Mouse (Mus musculus) layer of hippocampus, adult 8-10 months (tissue): ENCODE data around the gene Prkaca. TPM values are rescaled to one million over a fixed set of nuclear protein-coding genes. Genes with fewer than 3 reads are reported as not detected.
A peak's percentile ranks its signal among the peaks of the same experiment; 100 is the strongest.
"Not testable (repeated sequence)": the region's sequence is repeated elsewhere in the genome, so short reads cannot be mapped to it uniquely, and the experiment has no call there.

Experiments
- DNase-seq, 2 experiments: peaks; one replicate each; pipeline ENCODE4 v3.0.0; 2022; ENCODE audit warnings: low spot score in 2 of 2
- total RNA-seq, 4 experiments: library from RNA; stranded (reverse); gene quantifications; 2 replicates each; pipeline ENCODE4 v1.2.4; 2022

The Prkaca gene
- total RNA-seq, 4 experiments from 2014 or later: 246 to 260 (median 252) TPM

DNA sequence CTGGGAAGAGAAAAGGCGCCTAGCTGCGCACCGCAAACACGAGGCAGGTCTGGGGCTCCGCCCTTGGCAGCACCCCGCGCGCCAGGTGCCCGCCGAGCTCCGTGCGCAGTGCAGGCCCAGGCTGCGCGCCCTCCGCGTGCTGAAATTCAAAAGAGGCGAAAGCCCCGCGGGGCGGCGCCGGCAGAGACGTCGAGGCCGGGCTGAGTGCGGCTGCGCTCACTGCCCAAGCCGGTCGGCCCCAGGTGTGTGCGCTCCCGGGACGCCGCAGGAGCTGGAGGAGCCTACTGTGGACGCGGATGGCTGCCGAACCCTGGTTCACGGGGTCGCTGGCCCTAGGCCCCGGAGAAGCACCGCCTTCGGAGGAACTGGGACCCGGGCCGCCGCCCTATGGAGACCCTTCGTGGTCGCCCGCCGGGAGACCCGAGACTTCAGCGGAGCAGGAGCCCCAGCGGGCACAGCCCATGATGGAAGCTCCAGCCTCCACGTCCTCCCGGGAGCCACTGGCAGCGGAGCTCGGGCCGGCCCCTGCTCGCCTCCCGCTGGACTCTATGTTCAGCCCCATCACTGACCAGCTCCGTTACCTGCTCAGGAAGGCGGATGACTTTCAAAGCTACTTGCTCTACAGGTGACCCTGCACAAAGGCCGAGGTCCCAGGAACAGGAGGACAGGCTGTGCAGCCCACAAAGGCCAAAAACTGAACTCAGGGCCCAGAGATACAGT lies 28.6 kb downstream of the Prkaca start, which contains the start of gene 1700067K01Rik:
1700067K01Rik (plus strand) TSS at position 222 of the 720 bp plus-strand sequence.
- no peak for DNase-seq

DNA sequence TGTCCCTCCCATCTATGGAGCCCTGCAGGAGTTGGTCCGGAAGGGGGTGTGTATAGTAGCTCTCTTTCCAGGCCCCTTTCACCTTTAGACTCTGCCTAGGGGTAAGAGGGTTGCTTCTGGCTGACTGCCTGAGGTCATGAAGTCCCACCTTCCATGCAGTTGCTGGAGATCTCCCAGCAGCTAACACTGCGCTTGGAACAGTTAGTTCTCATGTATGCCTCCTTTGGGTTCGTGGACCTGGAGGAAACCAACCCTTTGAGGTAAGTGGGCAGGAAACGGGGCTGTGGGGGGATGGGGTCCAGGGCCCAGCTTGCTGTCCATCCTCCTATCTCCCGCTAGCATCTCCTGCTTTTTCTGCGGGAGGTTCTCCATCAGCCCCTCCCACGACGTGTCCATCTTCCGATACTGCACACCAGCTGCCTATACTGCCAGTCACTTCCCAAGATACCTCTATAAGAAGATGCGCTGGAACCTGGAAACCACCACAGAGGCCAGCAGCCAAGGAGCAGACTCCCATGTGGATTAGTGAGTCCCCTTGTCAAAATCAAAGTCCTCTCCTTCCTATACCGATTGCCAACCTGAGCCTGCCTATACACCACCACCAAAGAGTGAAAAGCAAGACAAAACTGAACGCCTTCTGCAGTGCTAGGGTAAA lies 30.3 kb downstream of the Prkaca start:
- no peak for DNase-seq

DNA sequence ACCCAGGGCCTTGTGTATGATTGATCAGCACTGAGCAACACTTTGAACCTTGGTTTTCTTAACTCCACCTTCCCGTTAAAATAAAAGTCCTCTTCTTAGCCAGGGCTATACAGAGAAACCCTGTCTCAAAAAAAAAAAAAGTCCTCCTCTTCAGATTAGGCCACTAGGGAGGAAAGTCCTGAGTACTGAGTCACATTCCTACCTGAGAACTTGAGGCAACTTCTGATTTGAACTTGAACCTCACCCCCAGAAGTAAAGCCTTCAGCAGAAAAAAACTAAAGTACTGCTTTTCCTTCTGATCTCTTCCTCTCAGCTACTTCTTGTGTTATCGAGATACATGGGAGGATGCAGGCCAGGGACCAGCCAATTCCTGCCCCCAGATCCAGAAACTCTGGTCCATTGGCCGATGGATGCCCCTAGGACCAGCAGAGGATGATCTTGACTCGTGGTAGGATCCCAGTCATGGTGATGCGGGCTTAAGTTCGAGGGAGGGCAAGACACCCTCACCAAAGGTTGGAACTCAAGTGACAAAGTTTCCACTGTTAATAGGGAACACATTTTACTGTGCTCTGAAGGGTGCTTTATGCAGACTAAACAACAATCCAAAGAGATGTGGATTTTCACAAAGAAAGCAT lies 30.9 kb downstream of the Prkaca start:
- no peak for DNase-seq

- peak; percentile 92 for DNase-seq
These were observed 31.9 kb downstream of the Prkaca start for GRCm38 (mm10) chr8:84004533-84005201.

GRCm38 (mm10) chr8:84005502-84005901 lies 32.7 kb downstream of the Prkaca start:
- DNase-seq: not testable (repeated sequence)

GRCm38 (mm10) chr8:84008362-84008761 lies 35.6 kb downstream of the Prkaca start:
- no peak for DNase-seq

GRCm38 (mm10) chr8:84009876-84010275 lies 37.1 kb downstream of the Prkaca start:
- peak; percentile 70 to 87 for DNase-seq

DNA sequence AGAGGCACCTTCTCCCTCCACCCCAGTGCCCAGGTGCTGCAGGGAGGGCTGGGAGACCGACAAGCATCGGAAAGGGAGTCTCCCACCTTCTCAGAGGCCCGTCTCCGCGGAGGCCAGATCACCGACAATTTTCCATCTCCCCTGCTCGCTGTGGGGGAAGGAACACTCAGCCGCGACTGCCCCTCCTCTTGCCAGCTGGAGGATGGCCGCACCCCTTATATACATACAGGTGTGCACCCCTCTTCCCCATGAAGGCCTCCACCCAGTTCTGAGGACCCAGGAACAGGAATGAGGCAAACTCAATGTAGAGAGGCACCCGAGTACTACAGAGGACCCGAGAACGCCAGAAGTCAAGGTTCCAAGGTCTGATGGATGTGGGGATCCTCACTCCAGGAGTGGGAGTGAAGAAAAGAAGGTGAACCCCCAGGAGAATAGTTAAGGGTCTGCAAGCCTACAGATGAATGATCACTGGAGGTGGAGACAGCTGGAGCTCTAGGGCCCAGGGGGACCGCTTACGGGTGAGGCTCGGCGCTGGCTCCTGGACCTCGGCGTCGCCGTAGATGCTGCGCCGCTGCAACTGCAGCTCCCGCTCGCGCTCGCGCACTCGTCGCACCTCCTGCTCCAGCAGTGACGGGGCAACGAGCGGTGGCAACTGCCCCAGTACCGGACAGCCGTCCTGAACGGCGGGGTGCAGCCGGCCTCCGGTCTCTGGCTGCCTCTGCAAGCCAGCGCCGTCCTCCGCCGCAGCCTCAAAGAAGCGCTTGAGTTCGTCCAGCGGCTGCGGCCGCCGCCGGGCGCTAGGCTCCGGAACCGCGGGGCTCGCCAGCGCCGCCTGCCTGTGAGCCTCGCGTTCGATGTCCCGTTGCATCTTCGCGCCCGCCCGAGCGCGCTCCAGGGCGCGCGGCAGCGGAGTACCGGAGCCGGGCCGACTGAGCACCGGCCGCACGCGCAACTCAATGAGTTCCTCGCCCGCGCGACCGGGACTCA lies 38.1 kb downstream of the Prkaca start:
- no peak for DNase-seq

- DNase-seq: no peak
These were observed 39.1 kb downstream of the Prkaca start, which contains the start of gene 2210011C24Rik for GRCm38 (mm10) chr8:84011705-84012498. 2210011C24Rik (minus strand) TSS chr8:84012171.

GRCm38 (mm10) chr8:84012499-84013165 lies 39.8 kb downstream of the Prkaca start:
- no peak for DNase-seq

DNA sequence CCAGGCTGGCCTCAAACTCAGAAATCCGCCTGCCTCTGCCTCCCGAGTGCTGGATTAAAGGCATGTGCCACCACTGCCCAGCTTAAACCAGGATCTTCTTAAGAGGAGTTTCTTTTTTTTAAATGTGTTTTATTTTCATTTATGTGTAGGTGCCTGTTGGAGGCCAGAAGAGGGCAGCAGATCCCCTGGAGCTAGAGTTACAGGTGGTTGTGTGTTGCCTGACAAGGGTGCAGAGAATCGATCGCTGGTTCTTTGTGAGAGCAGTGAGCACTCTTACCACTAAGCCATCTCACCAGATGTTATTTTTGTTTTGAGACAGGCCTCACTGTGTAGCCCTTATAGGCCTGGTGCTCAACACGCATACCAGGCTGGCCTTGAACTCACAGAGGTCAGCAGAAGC lies 43.0 kb downstream of the Prkaca start:
- DNase-seq: no peak

DNA sequence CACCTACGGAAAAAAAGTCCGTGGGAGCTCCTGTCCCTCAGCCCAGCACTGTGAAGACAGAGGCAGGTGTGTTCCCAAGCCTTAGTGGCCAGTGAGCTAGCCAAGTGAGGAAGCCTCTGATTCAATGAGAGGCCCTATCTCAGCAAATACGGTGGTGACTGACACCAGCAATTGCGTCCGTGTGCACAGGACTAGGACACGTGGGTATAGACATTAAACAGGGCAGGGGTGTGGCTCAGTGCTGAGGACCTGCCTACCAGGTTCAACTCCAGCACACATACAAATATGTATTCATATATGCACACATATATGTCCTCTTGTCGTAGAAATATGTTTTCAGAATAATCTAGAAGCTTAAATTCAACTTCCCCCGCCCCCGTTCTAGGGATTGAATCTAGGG lies 46.9 kb downstream of the Prkaca start:
- no peak for DNase-seq

DNA sequence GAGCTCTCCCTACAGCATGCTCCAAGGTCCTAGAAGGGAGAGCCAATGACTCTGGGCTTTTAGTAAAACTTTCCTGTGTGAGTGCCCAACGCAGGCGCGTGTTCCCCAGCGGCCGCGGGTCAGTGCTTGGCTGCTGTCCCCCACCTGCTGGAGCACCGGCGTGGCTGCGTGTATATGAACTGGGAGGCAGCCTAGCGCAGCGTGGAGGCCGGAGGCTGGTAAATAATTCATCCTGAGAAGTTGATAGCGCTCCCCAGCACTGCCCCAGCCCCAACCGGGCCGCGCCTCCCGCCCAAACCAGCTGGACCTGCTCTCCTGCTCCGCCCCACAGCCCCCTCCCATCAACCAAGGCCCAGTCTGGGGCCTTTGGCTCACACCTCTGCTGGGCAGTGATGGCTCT lies 48.3 kb downstream of the Prkaca start, which contains the start of gene Palm3:
Palm3 (plus strand) TSS at position 376 of the 400 bp plus-strand sequence.
- DNase-seq: no peak

GRCm38 (mm10) chr8:84021569-84021968 lies 48.8 kb downstream of the Prkaca start:
- no peak for DNase-seq

DNA sequence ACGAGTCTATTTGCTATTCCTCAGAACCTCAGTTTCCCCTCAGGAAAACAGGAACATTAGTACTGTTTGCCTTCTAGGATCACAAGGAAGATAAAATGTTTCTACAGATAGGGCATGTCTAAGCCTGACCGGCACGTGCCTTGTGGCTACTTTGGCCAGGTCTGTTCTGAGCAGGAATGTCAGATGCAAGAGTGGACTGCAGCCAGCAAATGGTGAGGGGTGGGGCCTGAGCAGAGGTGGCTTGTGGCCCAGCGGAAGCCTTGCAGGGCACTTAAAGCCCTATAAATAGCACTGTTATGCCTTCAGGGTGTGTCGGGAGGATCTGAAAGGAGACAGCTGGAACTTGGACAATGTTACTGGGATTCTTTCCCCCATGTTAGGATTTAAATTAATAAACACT lies 50.3 kb downstream of the Prkaca start:
- no peak for DNase-seq

- DNase-seq: no peak
These were observed 50.8 kb downstream of the Prkaca start for GRCm38 (mm10) chr8:84023631-84024030.

DNA sequence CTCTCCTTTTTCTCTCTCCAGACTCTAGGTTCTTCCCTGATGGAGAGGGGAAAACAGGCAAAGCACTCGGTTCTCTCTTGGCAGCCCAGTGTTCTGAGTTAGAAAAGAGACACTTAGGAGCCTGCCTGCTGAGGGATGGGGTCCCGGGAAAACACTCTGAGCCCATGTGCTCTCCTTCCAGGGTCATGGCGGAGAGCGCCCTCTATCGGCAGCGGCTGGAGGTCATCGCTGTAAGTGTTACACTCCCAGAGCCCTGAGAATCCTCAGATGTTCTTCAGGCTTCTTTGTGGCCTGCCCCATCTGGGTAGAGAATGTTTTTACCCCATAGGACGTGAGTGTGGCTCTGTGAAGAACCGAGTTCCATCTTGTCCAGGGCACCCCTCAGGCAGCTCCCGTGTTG lies 51.4 kb downstream of the Prkaca start:
- DNase-seq: no peak

DNA sequence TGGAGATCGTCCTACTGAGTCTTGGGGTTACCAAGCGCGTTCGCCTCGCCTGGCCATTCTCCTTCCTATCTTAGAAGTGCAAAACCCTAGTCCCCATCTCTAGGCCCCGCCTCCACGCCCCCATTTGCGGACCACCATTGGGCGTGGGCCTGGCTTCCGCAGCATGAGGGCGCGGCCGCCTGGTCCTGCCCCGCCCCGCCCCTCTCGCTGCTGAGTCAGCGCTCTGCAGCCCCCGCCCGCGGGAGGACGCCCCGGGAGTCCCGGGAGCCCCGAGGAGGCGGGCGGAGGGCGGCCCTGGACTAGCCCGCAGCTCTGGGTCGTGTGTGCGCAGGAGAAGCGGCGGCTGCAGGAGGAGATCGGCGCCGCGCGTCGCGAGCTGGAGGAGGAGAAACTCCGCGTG lies 53.1 kb downstream of the Prkaca start:
- no peak for DNase-seq

- DNase-seq: no peak
These were observed 54.7 kb downstream of the Prkaca start for GRCm38 (mm10) chr8:84027449-84027848.
